Mouse (Mus musculus): ENCODE measurements around the gene Ccdc15. TPM values are rescaled to one million over a fixed set of nuclear protein-coding genes. Genes with fewer than 3 reads are reported as not detected.

Ccdc15 gene
- polyA plus RNA-seq (2015; fragmentation: Nextera tagmentation; extraction: Ambion mirVana): 9.0 and 9.3 TPM in 2 replicates

GRCm38 (mm10) chr9:37347988-37348642 lies at the start of gene Ccdc15:
TSS of gene Ccdc15 (minus strand) at chr9:37348432.
- Histone ChIP-seq H3K9me3 (no peaks in the 10 kb centered on the region), H3K4me3 (peak within 1 kb of the TSS; percentile 69), H3K9ac (peak within 1 kb of the TSS; percentile 84), H3K4me1 (peaks cover 17% of the 10 kb centered on the region; the same call in 1 of the 2 replicates), H3K4me2 (peak within 1 kb of the TSS; percentile 87), H3K36me3 (0 out of 2 replicates have a peak, but pooled peaks cover 3% of the 10 kb centered on the region), H3K27ac (peak within 1 kb of the TSS; percentile 96), H3K27me3 (no peaks in the 10 kb centered on the region)
- ATAC-seq (ENCODE audit: borderline replicate concordance, extremely low read depth, low FRiP score, low TSS enrichment): peak; percentile 99
- under 1% methylated on average over 41 of the region's 41 CpGs for WGBS

DNA sequence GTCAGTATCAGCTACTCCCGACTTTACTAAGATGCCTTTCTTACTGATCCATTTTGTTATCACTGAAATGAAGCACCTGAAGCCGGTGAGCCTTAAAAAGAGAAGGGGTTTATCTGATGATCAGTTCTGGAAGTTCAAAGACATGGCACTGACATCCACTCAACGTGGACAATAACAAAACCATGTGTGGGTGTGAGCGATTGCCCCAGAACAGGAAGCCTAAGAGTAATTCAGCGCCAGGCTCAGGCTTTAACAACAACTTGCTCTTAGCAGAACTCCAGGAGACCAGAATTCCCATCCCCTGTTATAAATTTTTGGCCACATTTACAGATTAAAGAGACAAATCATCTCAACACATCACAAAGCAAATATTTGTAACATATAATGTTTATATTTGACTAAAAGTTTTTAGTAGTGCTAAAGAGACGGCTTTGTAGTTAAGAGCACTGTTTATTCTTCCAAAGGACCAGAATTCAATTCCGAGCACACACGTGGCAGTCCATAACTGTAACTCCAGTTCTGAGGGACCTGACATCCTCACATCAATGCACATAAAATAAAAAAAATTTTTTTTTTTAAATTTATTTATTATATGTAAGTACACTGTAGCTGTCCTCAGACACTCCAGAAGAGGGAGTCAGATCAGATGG lies 45.4 kb upstream of the Ccdc15 start:
- 34% methylated on average over 8 of the region's 8 CpGs for WGBS
- H3K36me3 ChIP-seq: no peaks in the 10 kb centered on the region
- no peaks in the 10 kb centered on the region for H3K27me3 ChIP-seq
- H3K9ac ChIP-seq: no peak overlapping the region
- H3K27ac ChIP-seq: no peak overlapping the region
- no peak overlapping the region for H3K4me2 ChIP-seq
- peak; percentile 49; the same call in 1 of the 2 replicates for ATAC-seq (ENCODE audit: borderline replicate concordance, extremely low read depth, low FRiP score, low TSS enrichment)
- H3K9me3 ChIP-seq: no peaks in the 10 kb centered on the region
- H3K4me1 ChIP-seq: no peaks in the 10 kb centered on the region; the same call in 1 of the 2 replicates
- no peak overlapping the region for H3K4me3 ChIP-seq

- Histone ChIP-seq H3K27ac (no peak overlapping the region), H3K4me3 (no peak overlapping the region), H3K27me3 (no peaks in the 10 kb centered on the region), H3K4me2 (no peak overlapping the region), H3K9me3 (no peaks in the 10 kb centered on the region), H3K4me1 (no peaks in the 10 kb centered on the region; the same call in 1 of the 2 replicates), H3K9ac (no peak overlapping the region), H3K36me3 (no peaks in the 10 kb centered on the region)
- no peak for ATAC-seq (ENCODE audit: borderline replicate concordance, extremely low read depth, low FRiP score, low TSS enrichment)
- 63% methylated on average over 2 of the region's 2 CpGs for whole genome bisulfite sequencing
Measured at GRCm38 (mm10) chr9:37392071-37392470, 43.8 kb upstream of the Ccdc15 start.

DNA sequence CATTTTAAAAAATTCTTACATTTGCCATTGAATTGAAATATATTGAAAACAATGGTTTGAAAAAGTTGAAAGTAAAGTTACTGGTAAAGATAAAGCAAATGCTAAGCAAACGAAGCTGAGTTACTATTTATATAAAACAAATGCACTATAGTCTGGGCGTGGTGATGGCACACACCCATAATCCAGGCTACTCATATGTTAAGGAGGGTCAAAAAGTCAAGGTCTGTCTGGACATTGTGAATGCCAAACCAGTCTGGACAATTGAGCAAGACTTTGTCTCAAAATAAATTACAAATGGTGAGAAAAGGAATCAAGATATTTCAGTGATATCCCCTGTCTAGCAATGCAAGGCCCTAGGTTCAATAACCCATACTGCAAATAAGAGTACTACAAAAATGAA lies 42.7 kb upstream of the Ccdc15 start:
- ATAC-seq (ENCODE audit: borderline replicate concordance, extremely low read depth, low FRiP score, low TSS enrichment): no peak
- WGBS: 75% methylated on average over 2 of the region's 2 CpGs
- Histone ChIP-seq H3K27me3 (peaks cover 2% of the 10 kb centered on the region; the same call in 1 of the 2 replicates), H3K9ac (no peak overlapping the region), H3K27ac (no peak overlapping the region), H3K36me3 (no peaks in the 10 kb centered on the region), H3K4me3 (no peak overlapping the region), H3K9me3 (no peaks in the 10 kb centered on the region), H3K4me1 (no peaks in the 10 kb centered on the region; the same call in 1 of the 2 replicates), H3K4me2 (no peak overlapping the region)

GRCm38 (mm10) chr9:37384284-37385182 lies 36.3 kb upstream of the Ccdc15 start:
- 3% methylated on average over 54 of the region's 54 CpGs for WGBS
- peak; percentile 80 for ATAC-seq (ENCODE audit: borderline replicate concordance, extremely low read depth, low FRiP score, low TSS enrichment)
- H3K4me3 ChIP-seq: peak overlapping the region; percentile 41

GRCm38 (mm10) chr9:37383161-37383560 lies 34.9 kb upstream of the Ccdc15 start:
- Histone ChIP-seq H3K27ac (no peak overlapping the region), H3K4me1 (peaks cover 9% of the 10 kb centered on the region; the same call in 1 of the 2 replicates), H3K9me3 (no peaks in the 10 kb centered on the region), H3K9ac (no peak overlapping the region), H3K36me3 (no peaks in the 10 kb centered on the region), H3K4me3 (no peak overlapping the region), H3K27me3 (peaks cover 14% of the 10 kb centered on the region), H3K4me2 (no peak overlapping the region)
- no peak for ATAC-seq (ENCODE audit: borderline replicate concordance, extremely low read depth, low FRiP score, low TSS enrichment)
- 89% methylated on average over 6 of the region's 6 CpGs for WGBS

More at GRCm38 (mm10) chr9:37384284-37385182, 36.3 kb upstream of the Ccdc15 start:
- peak overlapping the region; percentile 91 for H3K4me2 ChIP-seq
- H3K9ac ChIP-seq: peak overlapping the region; percentile 47
- peaks cover 9% of the 10 kb centered on the region; the same call in 1 of the 2 replicates for H3K4me1 ChIP-seq
- no peak overlapping the region for H3K27ac ChIP-seq
- peaks cover 14% of the 10 kb centered on the region for H3K27me3 ChIP-seq
- no peaks in the 10 kb centered on the region for H3K36me3 ChIP-seq
- H3K9me3 ChIP-seq: no peaks in the 10 kb centered on the region

DNA sequence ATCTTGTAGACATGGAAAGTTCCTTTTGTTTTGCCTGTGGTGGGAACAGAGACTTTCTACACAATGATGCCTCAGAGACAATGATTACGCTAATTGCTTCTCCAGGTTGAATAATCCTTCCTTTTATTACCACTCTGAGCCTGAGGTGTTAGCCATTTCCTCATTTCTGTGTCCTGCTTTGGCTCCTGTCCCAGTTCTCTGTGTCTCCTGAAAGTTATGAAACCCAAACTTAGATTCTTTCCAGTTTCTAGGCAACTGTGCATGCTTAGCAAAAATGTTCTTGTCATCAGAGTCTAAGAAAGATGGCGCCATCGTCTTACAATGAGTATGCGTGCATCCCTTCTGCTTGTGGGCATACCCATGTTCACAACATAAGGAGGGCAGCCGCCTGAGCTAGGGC lies 27.5 kb upstream of the Ccdc15 start:
- Histone ChIP-seq H3K9me3 (no peaks in the 10 kb centered on the region), H3K4me3 (no peak overlapping the region), H3K36me3 (no peaks in the 10 kb centered on the region), H3K27ac (no peak overlapping the region), H3K9ac (no peak overlapping the region), H3K4me2 (no peak overlapping the region), H3K4me1 (no peaks in the 10 kb centered on the region), H3K27me3 (no peaks in the 10 kb centered on the region)
- no peak for ATAC-seq (ENCODE audit: borderline replicate concordance, extremely low read depth, low FRiP score, low TSS enrichment)
- WGBS: 89% methylated on average over 5 of the region's 5 CpGs

GRCm38 (mm10) chr9:37371232-37371801 lies 23.1 kb upstream of the Ccdc15 start:
- 70% methylated on average over 7 of the region's 7 CpGs for WGBS
- H3K9ac ChIP-seq: no peak overlapping the region
- H3K4me1 ChIP-seq: no peaks in the 10 kb centered on the region
- H3K4me3 ChIP-seq: no peak overlapping the region
- no peaks in the 10 kb centered on the region for H3K27me3 ChIP-seq
- H3K36me3 ChIP-seq: no peaks in the 10 kb centered on the region
- H3K9me3 ChIP-seq: no peaks in the 10 kb centered on the region
- no peak overlapping the region for H3K4me2 ChIP-seq
- ATAC-seq (ENCODE audit: borderline replicate concordance, extremely low read depth, low FRiP score, low TSS enrichment): no peak
- no peak overlapping the region for H3K27ac ChIP-seq

DNA sequence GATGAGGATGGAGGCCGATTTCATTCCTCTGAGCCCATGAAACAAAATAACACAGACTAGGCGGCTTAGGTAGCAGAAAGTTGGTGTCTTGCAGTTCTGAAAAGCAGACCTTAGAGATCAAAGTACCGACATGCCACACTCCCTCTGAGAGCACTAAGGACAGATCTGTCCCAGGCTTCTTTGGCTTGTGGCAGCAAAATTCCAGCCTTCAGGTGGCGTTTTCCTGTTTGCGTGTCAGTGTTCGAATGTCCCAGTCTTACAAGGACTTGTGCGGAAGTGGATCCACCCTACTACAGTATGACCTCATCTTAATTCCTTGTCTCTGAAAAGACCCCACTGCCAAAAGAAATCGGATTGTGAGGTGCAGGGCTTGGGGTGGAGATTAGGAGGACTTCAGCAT lies 20.6 kb upstream of the Ccdc15 start:
- Histone ChIP-seq H3K4me3 (no peak overlapping the region), H3K27ac (peak overlapping the region; percentile 56), H3K27me3 (no peaks in the 10 kb centered on the region), H3K4me2 (no peak overlapping the region), H3K36me3 (no peaks in the 10 kb centered on the region), H3K9ac (no peak overlapping the region), H3K4me1 (no peaks in the 10 kb centered on the region), H3K9me3 (no peaks in the 10 kb centered on the region)
- 49% methylated on average over 8 of the region's 8 CpGs for WGBS
- no peak for ATAC-seq (ENCODE audit: borderline replicate concordance, extremely low read depth, low FRiP score, low TSS enrichment)

DNA sequence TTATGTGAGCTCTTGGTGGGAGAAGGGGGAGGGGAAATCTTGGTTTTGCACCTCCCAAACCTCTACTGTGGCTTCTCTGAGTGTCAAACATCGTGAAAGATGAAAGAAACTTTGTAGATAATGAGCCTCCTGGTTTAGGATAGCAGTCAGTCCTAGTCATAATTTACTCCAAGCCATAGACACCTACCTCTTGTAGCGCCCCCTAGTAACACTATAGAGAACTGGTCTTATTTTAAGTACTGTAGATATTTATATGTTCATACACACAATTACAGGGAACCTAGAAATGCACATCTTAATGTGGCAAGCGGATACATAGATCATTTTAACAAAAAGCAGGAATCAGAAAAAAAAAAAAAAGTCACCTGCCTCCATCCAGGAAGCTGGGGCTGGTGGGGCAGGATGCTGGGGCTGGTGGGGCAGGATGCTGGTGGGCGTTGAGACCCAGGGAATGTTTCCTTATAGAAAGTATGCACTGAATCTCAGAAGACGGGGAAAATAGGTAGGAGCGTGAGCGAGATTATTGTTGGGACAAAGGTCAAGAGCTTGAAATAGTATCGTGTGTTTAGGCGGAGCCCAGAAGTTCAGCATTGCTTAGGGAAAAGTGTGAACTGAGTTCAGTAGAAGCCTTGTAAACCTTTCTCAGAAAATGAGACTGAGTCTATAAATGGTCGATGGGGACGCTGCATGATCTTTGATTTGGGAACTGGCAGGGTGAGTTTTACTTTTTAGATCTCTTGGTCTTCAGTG lies 20.0 kb upstream of the Ccdc15 start:
- H3K27me3 ChIP-seq: no peaks in the 10 kb centered on the region
- H3K4me3 ChIP-seq: no peak overlapping the region
- ATAC-seq (ENCODE audit: borderline replicate concordance, extremely low read depth, low FRiP score, low TSS enrichment): no peak
- no peaks in the 10 kb centered on the region for H3K4me1 ChIP-seq
- H3K9ac ChIP-seq: no peak overlapping the region
- whole genome bisulfite sequencing: 45% methylated on average over 11 of the region's 11 CpGs
- no peaks in the 10 kb centered on the region for H3K36me3 ChIP-seq
- H3K27ac ChIP-seq: peak overlapping the region; percentile 56
- H3K9me3 ChIP-seq: no peaks in the 10 kb centered on the region
- no peak overlapping the region for H3K4me2 ChIP-seq
